Mouse (Mus musculus) neural tube, embryonic 15.5 days (tissue): ENCODE data around the gene Podxl2. TPM values are rescaled to one million over a fixed set of nuclear protein-coding genes. Genes with fewer than 3 reads are reported as not detected.

Source experiments
- ATAC-seq: fragments of 200-750 bp; cut with Nextera tagmentation; 2 replicates; pipeline ENCODE4 v1.8.0; 2017; ENCODE audit warnings: mild to moderate bottlenecking, moderate TSS enrichment, moderate library complexity; ENCODE audit not compliant: low FRiP score
- H3K27ac ChIP-seq: fragments of 300-500 bp; sonication (generic); replicated peaks from 2 replicates; pipeline ENCODE4 v1.5.1; 2015; ENCODE audit warnings: mild to moderate bottlenecking, inconsistent platforms
- H3K27me3 ChIP-seq: fragments of 300-500 bp; sonication (generic); replicated peaks from 2 replicates; pipeline ENCODE4 v1.6.1; 2015; ENCODE audit warnings: inconsistent platforms
- H3K36me3 ChIP-seq: fragments of 300-500 bp; sonication (generic); 2 replicates; pipeline ENCODE4 v1.6.1; 2015; ENCODE audit warnings: inconsistent platforms
- H3K4me1 ChIP-seq: fragments of 300-500 bp; sonication (generic); 2 replicates; pipeline ENCODE4 v1.6.1; 2015; ENCODE audit warnings: inconsistent platforms
- H3K4me2 ChIP-seq: fragments of 300-500 bp; sonication (generic); 2 replicates; pipeline ENCODE4 v1.6.1; 2015; ENCODE audit warnings: inconsistent platforms, mild to moderate bottlenecking, moderate library complexity
- H3K4me3 ChIP-seq: fragments of 300-500 bp; sonication (generic); replicated peaks from 2 replicates; pipeline ENCODE4 v1.5.1; 2015; ENCODE audit warnings: mild to moderate bottlenecking, inconsistent platforms
- H3K9ac ChIP-seq: fragments of 300-500 bp; sonication (generic); replicated peaks from 2 replicates; pipeline ENCODE4 v1.6.1; 2015; ENCODE audit warnings: mild to moderate bottlenecking, inconsistent platforms
- H3K9me3 ChIP-seq: fragments of 300-500 bp; sonication (generic); replicated peaks from 2 replicates; pipeline ENCODE4 v1.6.1; 2016; ENCODE audit warnings: inconsistent platforms
- WGBS: fragments of 180-500 bp; shearing (Covaris S2); methylation state at CpG from one replicate; pipeline ENCODE4 v1.1.7; 2015; ENCODE audit warnings: mixed read lengths; 5-methylcytosine and 5-hydroxymethylcytosine counted together
- polyA plus RNA-seq: library from polyadenylated mRNA; unstranded; fragments of >200 nt; fragmentation: Nextera tagmentation; extraction: Ambion mirVana; gene quantifications from 2 replicates; pipeline ENCODE4 v1.2.1, GENCODE M21; 2015

The Podxl2 gene
- polyA plus RNA-seq, 1 experiment from 2014 or later: 640 TPM

GRCm38 (mm10) chr6:88901947-88902820 lies 27.3 kb upstream of the Podxl2 start, which contains the start of gene Tpra1:
Tpra1 (plus strand) TSS chr6:88902251.
- peak within 1 kb of the TSS; percentile 77 for H3K4me3 ChIP-seq
- H3K9ac ChIP-seq: peak within 1 kb of the TSS; percentile 77
- H3K27ac ChIP-seq: peak within 1 kb of the TSS; percentile 92
- H3K36me3 ChIP-seq: no peaks in the 10 kb centered on the region
- ATAC-seq: peak; percentile 91
- no peaks in the 10 kb centered on the region for H3K27me3 ChIP-seq
- peak within 1 kb of the TSS; percentile 99 for H3K4me2 ChIP-seq
- H3K9me3 ChIP-seq: no peaks in the 10 kb centered on the region
- WGBS: under 1% methylated on average over 66 of the region's 66 CpGs
- peaks cover 55% of the 10 kb centered on the region for H3K4me1 ChIP-seq

- Histone ChIP-seq H3K4me1 (peaks cover 53% of the 10 kb centered on the region), H3K9me3 (no peaks in the 10 kb centered on the region), H3K4me2 (peak overlapping the region; percentile 99), H3K9ac (peak overlapping the region; percentile 77), H3K36me3 (no peaks in the 10 kb centered on the region), H3K4me3 (peak overlapping the region; percentile 77), H3K27me3 (no peaks in the 10 kb centered on the region), H3K27ac (peak overlapping the region; percentile 81)
- 8% methylated on average over 5 of the region's 5 CpGs for WGBS
- ATAC-seq: no peak
Observed at GRCm38 (mm10) chr6:88901471-88901870, 26.6 kb upstream of the Podxl2 start.

- Histone ChIP-seq H3K9me3 (no peaks in the 10 kb centered on the region), H3K27me3 (no peaks in the 10 kb centered on the region), H3K4me1 (peaks cover 45% of the 10 kb centered on the region), H3K36me3 (no peaks in the 10 kb centered on the region), H3K27ac (no peak overlapping the region), H3K4me2 (no peak overlapping the region), H3K4me3 (no peak overlapping the region), H3K9ac (no peak overlapping the region)
- no peak for ATAC-seq
- WGBS: 93% methylated on average over 2 of the region's 2 CpGs
Observed at GRCm38 (mm10) chr6:88899628-88900027, 24.8 kb upstream of the Podxl2 start.

GRCm38 (mm10) chr6:88899086-88899485 lies 24.2 kb upstream of the Podxl2 start:
- no peaks in the 10 kb centered on the region for H3K27me3 ChIP-seq
- H3K36me3 ChIP-seq: no peaks in the 10 kb centered on the region
- H3K4me3 ChIP-seq: peak overlapping the region; percentile 62
- H3K9ac ChIP-seq: no peak overlapping the region
- H3K4me2 ChIP-seq: peak overlapping the region; percentile 96
- ATAC-seq: no peak
- WGBS: 60% methylated on average over 4 of the region's 4 CpGs
- peaks cover 40% of the 10 kb centered on the region for H3K4me1 ChIP-seq
- H3K9me3 ChIP-seq: no peaks in the 10 kb centered on the region
- no peak overlapping the region for H3K27ac ChIP-seq

- Histone ChIP-seq H3K4me1 (peaks cover 35% of the 10 kb centered on the region), H3K9ac (peak within 1 kb of the TSS; percentile 72), H3K36me3 (no peaks in the 10 kb centered on the region), H3K27me3 (no peaks in the 10 kb centered on the region), H3K9me3 (no peaks in the 10 kb centered on the region), H3K4me3 (peak within 1 kb of the TSS; percentile 62), H3K4me2 (peak within 1 kb of the TSS; percentile 96), H3K27ac (peak within 1 kb of the TSS; percentile 79)
- peak; percentile 78 for ATAC-seq
- WGBS: under 1% methylated on average over 33 of the region's 33 CpGs
Observed at GRCm38 (mm10) chr6:88898534-88899048, 23.7 kb upstream of the Podxl2 start, which contains the start of gene Mcm2. Mcm2 (minus strand) TSS chr6:88898780.

GRCm38 (mm10) chr6:88897246-88897645 lies 22.4 kb upstream of the Podxl2 start:
- Histone ChIP-seq H3K27me3 (no peaks in the 10 kb centered on the region), H3K4me2 (peak overlapping the region; percentile 96), H3K4me3 (0 out of 2 replicates have a peak overlapping the region, but pooled peaks have one; percentile 1), H3K9me3 (no peaks in the 10 kb centered on the region), H3K27ac (no peak overlapping the region), H3K4me1 (peaks cover 26% of the 10 kb centered on the region), H3K36me3 (peaks cover 7% of the 10 kb centered on the region; the same call in 1 of the 2 replicates), H3K9ac (0 out of 2 replicates have a peak overlapping the region, but pooled peaks have one; percentile 7)
- no peak for ATAC-seq
- WGBS: 77% methylated on average over 7 of the region's 7 CpGs

- no peak overlapping the region for H3K4me3 ChIP-seq
- no peaks in the 10 kb centered on the region for H3K27me3 ChIP-seq
- H3K36me3 ChIP-seq: peaks cover 15% of the 10 kb centered on the region; the same call in 1 of the 2 replicates
- no peak for ATAC-seq
- H3K4me1 ChIP-seq: peaks cover 17% of the 10 kb centered on the region
- no peak overlapping the region for H3K9ac ChIP-seq
- H3K27ac ChIP-seq: no peak overlapping the region
- H3K4me2 ChIP-seq: no peak overlapping the region
- no peaks in the 10 kb centered on the region for H3K9me3 ChIP-seq
- 89% methylated on average over 6 of the region's 6 CpGs for WGBS
Observed at GRCm38 (mm10) chr6:88895943-88896342, 21.1 kb upstream of the Podxl2 start.

- H3K4me3 ChIP-seq: no peak overlapping the region
- 65% methylated on average over 5 of the region's 5 CpGs for WGBS
- no peak overlapping the region for H3K27ac ChIP-seq
- no peak overlapping the region for H3K4me2 ChIP-seq
- no peak for ATAC-seq
- no peak overlapping the region for H3K9ac ChIP-seq
- H3K27me3 ChIP-seq: no peaks in the 10 kb centered on the region
- H3K9me3 ChIP-seq: no peaks in the 10 kb centered on the region
- peaks cover 23% of the 10 kb centered on the region for H3K36me3 ChIP-seq
- H3K4me1 ChIP-seq: peaks cover 11% of the 10 kb centered on the region
Observed at GRCm38 (mm10) chr6:88893559-88893958, 18.7 kb upstream of the Podxl2 start.

- Histone ChIP-seq H3K27me3 (no peaks in the 10 kb centered on the region), H3K27ac (no peak overlapping the region), H3K4me1 (0 out of 2 replicates have a peak, but pooled peaks cover 5% of the 10 kb centered on the region), H3K9me3 (no peaks in the 10 kb centered on the region), H3K4me2 (no peak overlapping the region), H3K4me3 (no peak overlapping the region), H3K36me3 (peaks cover 25% of the 10 kb centered on the region), H3K9ac (no peak overlapping the region)
- WGBS: 94% methylated on average over 7 of the region's 7 CpGs
- ATAC-seq: no peak
Observed at GRCm38 (mm10) chr6:88890832-88891231, 16.0 kb upstream of the Podxl2 start.

GRCm38 (mm10) chr6:88889410-88890042 lies 14.7 kb upstream of the Podxl2 start:
- Histone ChIP-seq H3K4me1 (0 out of 2 replicates have a peak, but pooled peaks cover 5% of the 10 kb centered on the region), H3K36me3 (peaks cover 34% of the 10 kb centered on the region), H3K9ac (no peak overlapping the region), H3K4me2 (no peak overlapping the region), H3K27ac (no peak overlapping the region), H3K4me3 (no peak overlapping the region), H3K9me3 (no peaks in the 10 kb centered on the region), H3K27me3 (no peaks in the 10 kb centered on the region)
- 95% methylated on average over 13 of the region's 13 CpGs for WGBS
- no peak for ATAC-seq

- WGBS: 31% methylated on average over 2 of the region's 2 CpGs
- ATAC-seq: 0 out of 2 replicates have a peak, but pooled peaks have one; percentile 39
- H3K36me3 ChIP-seq: peaks cover 25% of the 10 kb centered on the region
Observed at GRCm38 (mm10) chr6:88886417-88886967, 11.6 kb upstream of the Podxl2 start.

More at GRCm38 (mm10) chr6:88886417-88886967, 11.6 kb upstream of the Podxl2 start:
- no peak overlapping the region for H3K4me2 ChIP-seq
- H3K9me3 ChIP-seq: no peaks in the 10 kb centered on the region
- no peak overlapping the region for H3K27ac ChIP-seq
- H3K4me3 ChIP-seq: no peak overlapping the region
- no peaks in the 10 kb centered on the region for H3K27me3 ChIP-seq
- H3K9ac ChIP-seq: no peak overlapping the region
- 0 out of 2 replicates have a peak, but pooled peaks cover 9% of the 10 kb centered on the region for H3K4me1 ChIP-seq
